Mouse (Mus musculus): ENCODE data around the gene Ocrl. TPM values are rescaled to one million over a fixed set of nuclear protein-coding genes. Genes with fewer than 3 reads are reported as not detected.

The Ocrl gene
- polyA plus RNA-seq, 1 experiment from 2014 or later, result 3.3 TPM

DNA sequence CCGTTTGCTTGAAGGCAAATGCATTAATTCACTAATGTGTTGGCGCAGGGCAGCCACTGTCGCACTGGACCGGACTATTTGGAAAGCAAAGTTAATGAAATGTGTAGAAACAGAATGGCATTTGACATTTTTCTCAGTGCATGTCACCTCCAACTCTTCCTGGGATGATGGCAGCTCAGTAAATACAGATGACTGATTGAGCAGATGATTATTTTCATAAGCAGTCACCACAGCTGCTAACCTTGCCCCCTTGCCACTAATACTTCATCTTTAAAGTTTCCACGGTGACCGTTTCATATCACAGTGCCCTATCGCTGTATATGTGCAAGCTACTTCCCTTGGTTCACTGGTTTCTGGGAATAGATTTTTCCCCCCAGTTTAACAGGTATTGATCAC, 1.4 kb downstream of the Ocrl start:
- 0 out of 2 replicates have a peak overlapping the region, but pooled peaks have one; percentile 72 for H3K4me3 ChIP-seq (ENCODE audit: low read depth, low read length)
- no peak overlapping the region for H3K9ac ChIP-seq (ENCODE audit: low read depth, low read length)
- H3K27ac ChIP-seq (ENCODE audit: low read length), result no peak overlapping the region
- no peak for ATAC-seq (ENCODE audit: low read depth)
- no peaks in the 10 kb centered on the region for H3K36me3 ChIP-seq (ENCODE audit: control insufficient read depth, insufficient read depth)
- 42% methylated on average over 7 of the region's 7 CpGs for WGBS (ENCODE audit: insufficient replicate concordance)
- no peaks in the 10 kb centered on the region for H3K4me1 ChIP-seq (ENCODE audit: control insufficient read depth, low read depth, low read length)
- H3K27me3 ChIP-seq (ENCODE audit: control insufficient read depth, insufficient read depth, low read depth, low read length), result no peaks in the 10 kb centered on the region
- H3K4me2 ChIP-seq (ENCODE audit: low read depth, low read length), result peak overlapping the region; percentile 59; the same call in 1 of the 2 replicates
- no peaks in the 10 kb centered on the region for H3K9me3 ChIP-seq (replicated peaks; ENCODE audit: control insufficient read depth, low read length)

DNA sequence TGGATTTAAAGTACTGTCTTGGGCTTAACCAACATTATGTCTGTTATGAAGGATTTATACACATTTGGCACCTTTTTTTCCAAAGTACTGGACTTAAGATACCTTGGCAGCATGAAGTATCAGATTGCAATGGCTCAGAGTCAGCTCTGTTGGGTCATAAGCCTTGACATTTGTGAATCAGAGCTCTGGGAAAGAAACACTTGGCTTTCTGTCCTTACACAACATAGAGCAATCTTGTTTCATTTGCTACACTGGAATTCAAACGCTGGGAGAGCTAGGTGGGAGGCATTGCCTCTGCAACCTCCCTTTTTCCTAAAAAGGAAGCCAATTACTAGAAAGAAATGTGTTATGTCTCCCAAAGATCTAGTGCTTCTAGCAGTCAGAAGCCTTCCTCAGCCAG, 4.6 kb downstream of the Ocrl start:
- Histone ChIP-seq H3K4me3 (ENCODE audit: low read depth, low read length) (no peak overlapping the region), H3K4me2 (ENCODE audit: low read depth, low read length) (no peak overlapping the region), H3K36me3 (ENCODE audit: control insufficient read depth, insufficient read depth) (no peaks in the 10 kb centered on the region), H3K27ac (ENCODE audit: low read length) (no peak overlapping the region), H3K4me1 (ENCODE audit: control insufficient read depth, low read depth, low read length) (no peaks in the 10 kb centered on the region), H3K9me3 (replicated peaks; ENCODE audit: control insufficient read depth, low read length) (no peaks in the 10 kb centered on the region), H3K9ac (ENCODE audit: low read depth, low read length) (no peak overlapping the region), H3K27me3 (ENCODE audit: control insufficient read depth, insufficient read depth, low read depth, low read length) (no peaks in the 10 kb centered on the region)
- 58% methylated on average over 1 of the region's 1 CpGs for WGBS (ENCODE audit: insufficient replicate concordance)
- no peak for ATAC-seq (ENCODE audit: low read depth)

DNA sequence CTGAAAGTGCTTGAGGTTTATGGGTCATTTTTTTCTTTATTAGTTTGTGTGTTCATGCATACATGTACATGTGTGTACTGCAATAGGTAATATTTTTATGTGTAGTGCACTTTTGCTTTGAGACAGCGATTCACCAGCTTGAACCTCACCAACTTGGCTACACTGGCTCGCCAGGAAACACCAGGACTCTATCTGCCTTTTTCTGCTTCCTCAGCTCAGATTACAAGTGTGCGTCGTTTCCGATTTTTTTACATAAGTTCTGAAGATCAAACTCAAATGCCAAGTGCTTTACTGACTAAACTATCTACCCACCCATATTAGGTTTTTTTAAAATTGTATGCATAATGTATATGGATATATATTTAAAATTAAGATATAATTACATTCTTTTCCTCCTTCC, 8.4 kb downstream of the Ocrl start:
- H3K4me2 ChIP-seq (ENCODE audit: low read depth, low read length), result no peak overlapping the region
- 52% methylated on average over 5 of the region's 5 CpGs for WGBS (ENCODE audit: insufficient replicate concordance)

DNA sequence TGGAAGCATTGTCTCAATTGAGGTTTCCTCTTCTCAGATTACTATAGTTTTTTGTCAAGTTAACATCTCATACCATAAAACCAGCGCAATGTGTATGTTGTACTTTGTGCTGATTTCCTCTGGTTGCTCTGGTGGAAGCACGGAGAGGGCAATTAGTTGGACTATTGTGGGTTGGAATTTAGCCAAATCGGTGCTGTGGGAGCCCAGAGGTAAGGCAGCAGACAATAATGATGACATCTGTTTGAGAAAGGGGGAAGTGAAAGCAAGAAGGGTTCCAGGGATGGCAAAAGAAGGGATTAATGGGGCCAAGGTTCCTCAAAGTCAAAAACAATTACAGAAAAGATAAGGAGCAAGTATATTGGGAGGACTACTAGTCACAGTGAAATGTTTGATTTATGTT, 15.8 kb downstream of the Ocrl start:
- Histone ChIP-seq H3K9ac (ENCODE audit: low read depth, low read length) (no peak overlapping the region), H3K4me1 (ENCODE audit: control insufficient read depth, low read depth, low read length) (no peaks in the 10 kb centered on the region), H3K36me3 (ENCODE audit: control insufficient read depth, insufficient read depth) (no peaks in the 10 kb centered on the region), H3K4me3 (ENCODE audit: low read depth, low read length) (no peak overlapping the region), H3K9me3 (replicated peaks; ENCODE audit: control insufficient read depth, low read length) (no peaks in the 10 kb centered on the region), H3K27me3 (ENCODE audit: control insufficient read depth, insufficient read depth, low read depth, low read length) (no peaks in the 10 kb centered on the region), H3K4me2 (ENCODE audit: low read depth, low read length) (no peak overlapping the region), H3K27ac (ENCODE audit: low read length) (no peak overlapping the region)
- WGBS (ENCODE audit: insufficient replicate concordance), result 27% methylated on average over 3 of the region's 3 CpGs
- no peak for ATAC-seq (ENCODE audit: low read depth)

More for the DNA sequence above, 8.4 kb downstream of the Ocrl start:
- ATAC-seq (ENCODE audit: low read depth), result no peak
- Histone ChIP-seq H3K27ac (ENCODE audit: low read length) (no peak overlapping the region), H3K27me3 (ENCODE audit: control insufficient read depth, insufficient read depth, low read depth, low read length) (no peaks in the 10 kb centered on the region), H3K4me1 (ENCODE audit: control insufficient read depth, low read depth, low read length) (no peaks in the 10 kb centered on the region), H3K4me3 (ENCODE audit: low read depth, low read length) (no peak overlapping the region), H3K9me3 (replicated peaks; ENCODE audit: control insufficient read depth, low read length) (no peaks in the 10 kb centered on the region), H3K36me3 (ENCODE audit: control insufficient read depth, insufficient read depth) (no peaks in the 10 kb centered on the region), H3K9ac (ENCODE audit: low read depth, low read length) (no peak overlapping the region)

DNA sequence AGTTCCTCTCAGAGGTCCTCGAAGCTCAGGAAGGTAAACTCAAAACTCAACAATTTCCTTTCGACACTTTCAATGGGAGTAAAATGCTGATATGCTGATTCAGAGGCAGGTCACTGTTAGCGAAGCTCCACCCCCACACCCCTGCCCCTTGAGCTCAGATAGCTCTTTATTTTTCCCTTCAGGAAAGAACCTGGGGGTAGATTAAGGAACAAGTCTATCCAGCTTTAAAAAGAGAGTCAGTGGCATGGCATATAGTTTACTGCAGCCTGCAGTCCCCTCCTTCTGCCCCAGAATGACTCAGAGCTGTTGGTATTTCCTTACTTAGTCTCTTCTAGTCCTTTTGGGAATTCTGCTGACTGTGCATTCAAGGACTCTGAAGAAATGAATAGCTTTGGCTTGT, 18.3 kb downstream of the Ocrl start:
- 47% methylated on average over 3 of the region's 3 CpGs for WGBS (ENCODE audit: insufficient replicate concordance)
- H3K9me3 ChIP-seq (replicated peaks; ENCODE audit: control insufficient read depth, low read length), result no peaks in the 10 kb centered on the region
- ATAC-seq (ENCODE audit: low read depth), result no peak

DNA sequence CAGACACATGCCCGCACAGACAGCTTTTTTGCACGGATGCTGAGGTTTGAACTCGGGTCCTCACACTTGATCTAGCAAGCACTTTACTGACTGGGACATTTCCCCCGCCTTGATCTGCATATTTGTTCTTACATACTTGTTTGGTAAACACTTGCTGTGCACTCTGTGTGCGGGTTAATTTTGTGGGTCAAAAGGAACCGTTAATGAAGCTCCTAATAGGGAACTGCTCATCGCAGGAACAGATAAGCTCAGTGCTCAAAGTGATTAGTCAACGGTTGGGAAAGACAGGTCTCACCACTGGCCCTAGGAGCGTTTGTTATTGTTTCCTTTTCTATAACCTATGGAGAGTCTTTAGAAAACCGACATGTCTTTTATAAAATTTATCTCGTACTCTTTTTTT, 22.2 kb downstream of the Ocrl start:
- no peak overlapping the region for H3K9ac ChIP-seq (ENCODE audit: low read depth, low read length)
- no peak overlapping the region for H3K4me2 ChIP-seq (ENCODE audit: low read depth, low read length)
- no peaks in the 10 kb centered on the region for H3K27me3 ChIP-seq (ENCODE audit: control insufficient read depth, insufficient read depth, low read depth, low read length)
- 57% methylated on average over 11 of the region's 11 CpGs for WGBS (ENCODE audit: insufficient replicate concordance)
- no peaks in the 10 kb centered on the region for H3K9me3 ChIP-seq (replicated peaks; ENCODE audit: control insufficient read depth, low read length)
- no peaks in the 10 kb centered on the region for H3K4me1 ChIP-seq (ENCODE audit: control insufficient read depth, low read depth, low read length)
- no peaks in the 10 kb centered on the region for H3K36me3 ChIP-seq (ENCODE audit: control insufficient read depth, insufficient read depth)
- no peak for ATAC-seq (ENCODE audit: low read depth)
- no peak overlapping the region for H3K27ac ChIP-seq (ENCODE audit: low read length)
- no peak overlapping the region for H3K4me3 ChIP-seq (ENCODE audit: low read depth, low read length)

More for the DNA sequence above, 18.3 kb downstream of the Ocrl start:
- Histone ChIP-seq H3K4me3 (ENCODE audit: low read depth, low read length) (no peak overlapping the region), H3K9ac (ENCODE audit: low read depth, low read length) (no peak overlapping the region), H3K27ac (ENCODE audit: low read length) (no peak overlapping the region), H3K27me3 (ENCODE audit: control insufficient read depth, insufficient read depth, low read depth, low read length) (no peaks in the 10 kb centered on the region), H3K36me3 (ENCODE audit: control insufficient read depth, insufficient read depth) (no peaks in the 10 kb centered on the region), H3K4me1 (ENCODE audit: control insufficient read depth, low read depth, low read length) (no peaks in the 10 kb centered on the region), H3K4me2 (ENCODE audit: low read depth, low read length) (no peak overlapping the region)

DNA sequence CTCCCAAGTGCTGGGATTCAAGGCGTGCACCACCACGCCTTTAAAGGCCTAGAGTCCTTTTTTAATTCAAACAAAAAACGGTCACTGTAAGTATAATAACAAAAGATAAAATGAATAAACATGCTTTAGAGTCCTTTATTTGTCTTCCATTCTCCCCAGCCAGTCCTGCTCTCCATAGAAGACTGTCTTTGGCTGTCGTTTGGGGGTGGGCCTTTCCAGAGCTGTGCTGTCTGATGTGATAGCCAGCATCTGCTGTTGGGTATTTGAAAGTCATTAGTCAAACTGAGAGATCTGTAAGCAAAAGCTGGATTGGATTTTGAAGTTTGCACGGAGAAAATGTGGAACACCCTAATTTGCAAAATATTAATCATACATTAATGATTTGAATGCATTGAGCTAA, 24.7 kb downstream of the Ocrl start:
- 58% methylated on average over 5 of the region's 5 CpGs for WGBS (ENCODE audit: insufficient replicate concordance)

DNA sequence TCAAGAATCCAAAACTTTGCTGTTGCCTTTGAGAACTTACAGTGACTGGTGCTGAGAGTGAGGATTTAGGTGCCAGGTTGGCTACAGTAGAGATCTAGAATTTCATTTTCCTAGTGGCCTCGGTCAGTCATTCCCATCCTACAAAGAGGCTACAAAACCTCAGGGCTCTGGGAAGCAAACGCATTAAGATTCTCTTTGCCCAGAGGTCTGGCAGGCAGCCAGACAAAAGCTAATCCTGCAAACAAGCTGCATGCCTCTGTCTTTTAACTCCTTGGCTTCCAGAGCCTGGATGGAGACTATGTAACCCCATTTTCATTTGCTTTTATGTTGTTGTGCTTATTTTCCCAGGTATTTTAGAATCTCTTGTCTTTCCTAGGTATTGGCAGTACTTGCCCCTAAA, 25.6 kb downstream of the Ocrl start:
- Histone ChIP-seq H3K9me3 (replicated peaks; ENCODE audit: control insufficient read depth, low read length) (no peaks in the 10 kb centered on the region), H3K27ac (ENCODE audit: low read length) (no peak overlapping the region), H3K4me3 (ENCODE audit: low read depth, low read length) (no peak overlapping the region), H3K4me2 (ENCODE audit: low read depth, low read length) (no peak overlapping the region), H3K4me1 (ENCODE audit: control insufficient read depth, low read depth, low read length) (no peaks in the 10 kb centered on the region), H3K36me3 (ENCODE audit: control insufficient read depth, insufficient read depth) (no peaks in the 10 kb centered on the region), H3K9ac (ENCODE audit: low read depth, low read length) (no peak overlapping the region), H3K27me3 (ENCODE audit: control insufficient read depth, insufficient read depth, low read depth, low read length) (no peaks in the 10 kb centered on the region)
- 45% methylated on average over 2 of the region's 2 CpGs for WGBS (ENCODE audit: insufficient replicate concordance)
- ATAC-seq (ENCODE audit: low read depth), result no peak

More for the DNA sequence above, 24.7 kb downstream of the Ocrl start:
- no peak overlapping the region for H3K4me3 ChIP-seq (ENCODE audit: low read depth, low read length)
- no peak overlapping the region for H3K4me2 ChIP-seq (ENCODE audit: low read depth, low read length)
- H3K36me3 ChIP-seq (ENCODE audit: control insufficient read depth, insufficient read depth), result no peaks in the 10 kb centered on the region
- H3K4me1 ChIP-seq (ENCODE audit: control insufficient read depth, low read depth, low read length), result no peaks in the 10 kb centered on the region
- no peaks in the 10 kb centered on the region for H3K9me3 ChIP-seq (replicated peaks; ENCODE audit: control insufficient read depth, low read length)
- H3K9ac ChIP-seq (ENCODE audit: low read depth, low read length), result no peak overlapping the region
- H3K27me3 ChIP-seq (ENCODE audit: control insufficient read depth, insufficient read depth, low read depth, low read length), result no peaks in the 10 kb centered on the region
- ATAC-seq (ENCODE audit: low read depth), result no peak
- H3K27ac ChIP-seq (ENCODE audit: low read length), result no peak overlapping the region

DNA sequence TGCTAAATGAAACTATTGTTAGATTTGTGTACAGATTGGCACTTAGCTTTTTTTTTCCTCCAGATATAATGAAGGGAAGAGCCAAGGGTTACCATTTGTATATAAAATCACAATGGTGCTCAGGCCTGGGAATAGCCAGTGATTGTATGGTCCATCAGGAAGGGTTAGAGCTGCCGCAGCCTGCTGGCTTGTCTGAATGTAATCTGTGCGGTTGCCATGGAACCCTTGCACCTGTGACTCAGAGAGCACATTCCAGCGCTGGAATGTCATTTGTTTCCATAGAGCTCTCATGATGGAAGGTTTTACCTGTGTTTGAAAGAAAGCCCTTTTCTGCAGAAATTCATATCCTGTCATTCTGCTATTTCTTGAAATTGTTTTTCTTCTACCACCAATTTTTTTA, 37.5 kb downstream of the Ocrl start:
- Histone ChIP-seq H3K27me3 (ENCODE audit: control insufficient read depth, insufficient read depth, low read depth, low read length) (no peaks in the 10 kb centered on the region), H3K36me3 (ENCODE audit: control insufficient read depth, insufficient read depth) (no peaks in the 10 kb centered on the region), H3K4me1 (ENCODE audit: control insufficient read depth, low read depth, low read length) (no peaks in the 10 kb centered on the region), H3K27ac (ENCODE audit: low read length) (no peak overlapping the region), H3K4me3 (ENCODE audit: low read depth, low read length) (no peak overlapping the region), H3K9ac (ENCODE audit: low read depth, low read length) (no peak overlapping the region), H3K4me2 (ENCODE audit: low read depth, low read length) (no peak overlapping the region), H3K9me3 (replicated peaks; ENCODE audit: control insufficient read depth, low read length) (no peaks in the 10 kb centered on the region)
- no peak for ATAC-seq (ENCODE audit: low read depth)
- WGBS (ENCODE audit: insufficient replicate concordance), result 67% methylated on average over 3 of the region's 3 CpGs
